Mouse (Mus musculus): ENCODE results near the gene Smcp. TPM values are rescaled to one million over a fixed set of nuclear protein-coding genes. Genes with fewer than 3 reads are reported as not detected.

Smcp gene
- polyA plus RNA-seq, 1 experiment: not detected

DNA sequence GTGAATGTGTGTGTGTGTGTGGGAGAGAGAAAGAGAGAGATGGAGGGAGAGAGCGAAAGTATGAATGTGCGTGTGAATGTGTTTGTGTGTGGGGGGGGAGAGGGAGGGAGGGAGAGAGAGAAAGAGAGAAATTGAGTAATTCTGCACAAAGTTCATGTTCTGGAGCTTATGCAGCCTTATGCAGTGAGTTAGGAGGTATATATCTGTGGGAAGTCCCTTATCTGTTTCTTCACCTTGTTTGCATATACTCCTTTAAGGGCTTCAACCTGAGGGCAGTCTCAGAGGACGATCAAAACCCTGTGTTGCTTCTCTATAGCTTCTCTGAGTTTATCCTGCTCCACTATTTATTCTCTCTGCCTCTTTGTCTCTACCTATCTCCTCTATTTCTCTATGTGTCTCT lies 1.6 kb downstream of the Smcp start:
- no peak overlapping the region for H3K4me3 ChIP-seq (ENCODE audit: insufficient read depth, low read length)
- TF ChIP-seq POLR2A (IDR thresholded peaks at IDR 0.05; ENCODE audit: extremely low read depth, insufficient read depth, low read length): no peak
- TF ChIP-seq CTCF (IDR thresholded peaks at IDR 0.05; ENCODE audit: extremely low read depth, insufficient read depth, low read length): no peak
- H3K4me1 ChIP-seq (ENCODE audit: control insufficient read depth, insufficient read depth, low read length): no peaks in the 10 kb centered on the region
- H3K27ac ChIP-seq (ENCODE audit: insufficient read depth, low read length): no peak overlapping the region

DNA sequence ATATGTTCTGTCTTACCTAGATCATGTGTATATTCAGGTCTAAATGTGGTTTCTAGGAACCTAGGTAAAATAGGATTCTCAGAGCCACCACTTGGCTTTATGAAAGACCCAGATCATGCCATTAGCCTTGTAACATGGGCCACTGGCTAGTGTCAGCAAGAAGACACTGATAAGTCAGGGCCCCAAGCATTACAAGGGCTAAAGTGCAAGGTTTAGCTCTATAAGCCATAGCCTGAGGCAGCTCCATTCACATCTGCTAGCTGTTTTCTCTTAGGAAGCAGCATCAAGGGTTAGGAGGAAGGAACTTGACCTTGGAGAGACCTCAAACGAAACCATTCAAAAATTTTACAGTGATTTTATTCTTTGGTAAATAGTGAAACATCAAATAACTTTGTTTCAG lies 3.7 kb downstream of the Smcp start:
- Histone ChIP-seq H3K27ac (ENCODE audit: insufficient read depth, low read length) (no peak overlapping the region), H3K4me1 (ENCODE audit: control insufficient read depth, insufficient read depth, low read length) (no peaks in the 10 kb centered on the region), H3K4me3 (ENCODE audit: insufficient read depth, low read length) (no peak overlapping the region)
- TF ChIP-seq POLR2A (IDR thresholded peaks at IDR 0.05; ENCODE audit: extremely low read depth, insufficient read depth, low read length) (no peak), CTCF (IDR thresholded peaks at IDR 0.05; ENCODE audit: extremely low read depth, insufficient read depth, low read length) (no peak)

DNA sequence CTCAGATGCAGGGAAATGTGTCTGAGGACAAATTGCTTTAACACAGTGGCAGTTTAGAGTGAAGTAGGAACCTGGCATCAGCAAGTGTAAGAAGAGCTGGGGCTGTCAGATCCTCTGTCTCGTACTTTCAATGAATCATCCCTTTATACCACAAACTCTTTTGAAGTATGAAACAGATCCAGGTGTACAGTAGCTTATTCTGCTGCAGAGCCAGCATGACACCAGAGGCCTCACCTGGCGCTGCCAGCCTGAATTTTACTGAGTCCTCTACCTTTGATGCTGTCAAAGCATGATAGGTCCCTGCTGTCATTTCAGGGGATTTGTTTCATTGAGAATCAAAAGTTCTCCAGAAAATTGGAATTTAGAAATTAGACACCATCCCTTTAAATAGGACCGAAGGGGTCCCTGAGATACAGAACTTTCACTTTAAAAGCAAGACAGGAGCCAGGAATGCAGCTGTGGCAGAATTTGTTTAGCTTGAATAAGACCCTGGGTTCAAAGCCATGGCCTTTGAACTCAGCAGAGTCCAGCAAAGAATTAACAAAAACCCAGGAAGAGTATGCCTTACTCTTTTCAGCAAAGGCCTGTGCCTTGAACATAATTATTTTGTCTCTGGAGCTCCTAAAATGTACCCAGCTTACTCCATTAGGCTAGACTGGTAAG lies 5.5 kb downstream of the Smcp start:
- Histone ChIP-seq H3K27ac (ENCODE audit: insufficient read depth, low read length) (no peak overlapping the region), H3K4me1 (ENCODE audit: control insufficient read depth, insufficient read depth, low read length) (no peaks in the 10 kb centered on the region), H3K4me3 (ENCODE audit: insufficient read depth, low read length) (no peak overlapping the region)
- no peak for TF ChIP-seq POLR2A (IDR thresholded peaks at IDR 0.05; ENCODE audit: extremely low read depth, insufficient read depth, low read length)
- no peak for TF ChIP-seq CTCF (IDR thresholded peaks at IDR 0.05; ENCODE audit: extremely low read depth, insufficient read depth, low read length)

DNA sequence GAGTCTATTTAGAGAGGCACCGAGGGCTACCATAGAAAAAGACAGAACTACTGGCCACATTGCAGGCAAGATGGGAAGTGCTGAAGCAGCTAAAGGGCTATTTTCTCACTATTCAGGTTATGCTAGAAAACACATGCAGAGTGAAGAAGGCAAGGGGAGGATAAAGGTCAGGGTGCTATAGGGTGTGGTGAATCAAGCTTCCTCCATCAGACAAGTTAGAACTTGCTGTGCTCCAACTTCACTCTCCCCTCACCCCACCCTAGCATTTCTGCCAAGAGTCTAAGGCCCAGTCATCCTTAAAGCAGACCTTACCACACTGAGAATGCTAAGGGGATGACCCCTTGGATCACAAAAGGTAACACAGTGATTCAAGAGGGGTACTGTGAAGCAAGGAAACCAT lies 9.3 kb downstream of the Smcp start:
- no peaks in the 10 kb centered on the region for H3K4me1 ChIP-seq (ENCODE audit: control insufficient read depth, insufficient read depth, low read length)
- H3K4me3 ChIP-seq (ENCODE audit: insufficient read depth, low read length): no peak overlapping the region
- no peak for TF ChIP-seq POLR2A (IDR thresholded peaks at IDR 0.05; ENCODE audit: extremely low read depth, insufficient read depth, low read length)
- no peak for TF ChIP-seq CTCF (IDR thresholded peaks at IDR 0.05; ENCODE audit: extremely low read depth, insufficient read depth, low read length)
- H3K27ac ChIP-seq (ENCODE audit: insufficient read depth, low read length): no peak overlapping the region

DNA sequence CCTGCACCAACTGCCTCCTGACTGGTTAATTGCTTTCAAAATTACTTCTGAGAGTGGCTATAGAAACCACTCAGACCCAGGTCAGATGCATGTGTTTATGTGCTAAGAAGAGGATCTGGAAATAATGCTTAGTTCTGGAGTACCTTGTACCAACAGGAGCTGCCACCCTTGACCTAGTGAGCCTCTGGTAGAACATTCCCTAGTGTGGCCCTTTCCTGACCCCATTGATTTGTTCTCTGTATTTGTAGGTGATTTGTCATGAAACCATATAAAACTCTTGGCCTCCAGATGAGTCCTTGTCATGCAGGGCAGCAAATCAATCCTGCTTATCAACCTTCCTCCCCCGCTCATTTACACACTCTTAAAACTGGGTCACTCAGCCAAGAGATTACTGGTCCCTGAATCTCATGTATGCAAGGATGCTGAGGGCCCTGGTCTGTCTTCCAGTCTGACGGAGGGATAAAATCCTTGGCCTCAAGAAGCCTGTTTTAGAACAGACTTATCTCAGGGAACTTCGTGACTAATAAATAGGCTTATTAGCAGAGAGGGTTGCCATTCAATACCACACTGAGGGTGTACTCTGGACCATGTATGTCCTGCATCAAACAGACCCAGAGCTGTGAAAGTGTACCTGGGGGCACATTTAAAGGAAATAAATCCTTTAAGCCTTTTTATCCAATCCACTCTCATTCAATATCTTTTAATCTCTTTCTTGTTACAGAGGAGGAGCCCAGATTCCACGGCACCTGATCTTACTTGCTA lies 10.0 kb downstream of the Smcp start:
- TF ChIP-seq CTCF (IDR thresholded peaks at IDR 0.05; ENCODE audit: extremely low read depth, insufficient read depth, low read length): no peak
- no peak for TF ChIP-seq POLR2A (IDR thresholded peaks at IDR 0.05; ENCODE audit: extremely low read depth, insufficient read depth, low read length)
- no peak overlapping the region for H3K4me3 ChIP-seq (ENCODE audit: insufficient read depth, low read length)

DNA sequence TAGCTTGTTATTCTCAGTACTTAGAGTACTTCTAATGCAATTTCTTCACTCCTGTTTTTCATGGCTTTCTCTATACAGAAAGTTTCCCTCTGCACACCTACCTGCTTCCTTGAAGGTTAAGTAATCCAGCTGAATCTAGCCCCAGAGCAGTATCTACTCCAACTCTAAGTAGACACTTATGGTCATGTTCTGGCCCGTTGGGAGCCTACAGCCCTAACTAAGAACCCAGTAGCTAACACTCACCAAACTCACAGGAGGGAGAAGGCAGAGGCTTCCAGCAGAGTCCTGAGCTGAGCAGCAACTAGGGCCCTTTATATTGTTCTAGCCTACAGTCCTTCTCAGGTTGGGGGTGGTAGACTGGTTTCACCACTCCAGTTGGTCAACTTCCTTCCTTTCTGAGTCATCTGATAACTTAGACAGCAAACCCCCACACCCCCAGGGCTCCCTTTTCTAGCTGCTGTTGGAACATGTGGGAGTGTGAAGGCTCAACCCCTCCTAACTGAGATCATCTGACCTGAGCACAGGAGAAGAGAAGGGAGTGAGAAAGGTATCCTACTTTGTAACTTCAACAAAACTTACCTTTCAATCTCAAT lies 15.3 kb downstream of the Smcp start, which contains the start of gene Ivl:
Gene Ivl, minus strand, starts transcription at position 287 of the 593 bp plus-strand sequence.
- TF ChIP-seq POLR2A (IDR thresholded peaks at IDR 0.05; ENCODE audit: extremely low read depth, insufficient read depth, low read length): no peak
- no peak for TF ChIP-seq CTCF (IDR thresholded peaks at IDR 0.05; ENCODE audit: extremely low read depth, insufficient read depth, low read length)
- Histone ChIP-seq H3K27ac (ENCODE audit: insufficient read depth, low read length) (no peak within 1 kb of the TSS), H3K4me1 (ENCODE audit: control insufficient read depth, insufficient read depth, low read length) (no peaks in the 10 kb centered on the region), H3K4me3 (ENCODE audit: insufficient read depth, low read length) (no peak within 1 kb of the TSS)

More for the DNA sequence above, 10.0 kb downstream of the Smcp start:
- no peaks in the 10 kb centered on the region for H3K4me1 ChIP-seq (ENCODE audit: control insufficient read depth, insufficient read depth, low read length)
- no peak overlapping the region for H3K27ac ChIP-seq (ENCODE audit: insufficient read depth, low read length)

DNA sequence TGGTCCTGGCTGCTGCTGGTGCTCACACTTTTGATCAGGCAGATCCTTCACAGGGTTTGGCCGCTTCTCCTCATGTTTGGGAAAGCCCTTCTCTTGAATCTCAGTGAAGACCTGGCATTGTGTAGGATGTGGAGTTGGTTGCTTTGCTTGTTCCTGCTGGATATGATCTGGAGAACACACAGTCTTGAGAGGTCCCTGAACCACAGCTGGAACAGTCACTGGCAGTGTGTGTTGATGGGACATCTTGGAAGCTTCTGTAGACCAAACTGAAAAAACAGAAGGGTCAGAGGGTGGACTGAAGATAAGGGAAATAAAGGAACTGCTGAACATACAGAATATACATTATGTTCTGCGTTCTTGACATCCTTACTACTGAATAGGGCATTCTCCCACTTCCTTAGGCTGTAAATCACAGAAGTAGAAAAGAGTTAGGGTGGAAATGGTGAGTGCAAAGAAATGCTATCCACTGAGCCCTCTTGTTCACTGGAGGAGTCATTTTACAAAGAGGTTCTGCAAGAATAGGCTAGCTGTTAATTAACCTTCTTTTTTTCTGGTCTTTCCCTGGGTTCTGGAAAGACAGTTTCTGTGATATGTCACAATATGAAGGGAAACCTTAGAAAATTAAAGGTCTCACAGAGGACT lies 16.2 kb downstream of the Smcp start:
- TF ChIP-seq POLR2A (IDR thresholded peaks at IDR 0.05; ENCODE audit: extremely low read depth, insufficient read depth, low read length): no peak
- TF ChIP-seq CTCF (IDR thresholded peaks at IDR 0.05; ENCODE audit: extremely low read depth, insufficient read depth, low read length): no peak
- H3K27ac ChIP-seq (ENCODE audit: insufficient read depth, low read length): no peak overlapping the region
- H3K4me1 ChIP-seq (ENCODE audit: control insufficient read depth, insufficient read depth, low read length): no peaks in the 10 kb centered on the region
- no peak overlapping the region for H3K4me3 ChIP-seq (ENCODE audit: insufficient read depth, low read length)

DNA sequence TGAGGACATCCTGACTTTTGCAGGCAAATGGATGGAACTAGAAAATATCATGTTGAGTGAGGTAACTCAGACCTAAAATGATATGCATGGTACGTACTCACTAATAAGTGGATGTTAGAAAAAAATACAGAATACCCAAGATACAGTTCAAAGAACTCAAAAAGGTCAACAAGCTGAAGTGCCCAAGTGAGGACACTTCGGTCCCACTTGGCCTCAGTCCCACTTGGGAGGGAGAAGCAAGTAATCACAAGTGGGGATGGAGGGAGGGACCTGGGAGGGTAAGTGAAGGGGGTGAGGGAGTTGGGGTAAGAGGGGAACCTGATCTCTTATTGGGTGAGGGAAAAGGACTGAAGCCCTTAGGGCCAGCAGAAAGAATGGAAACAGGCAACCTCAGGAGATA lies 20.0 kb downstream of the Smcp start:
- Histone ChIP-seq H3K4me1 (ENCODE audit: control insufficient read depth, insufficient read depth, low read length) (no peaks in the 10 kb centered on the region), H3K4me3 (ENCODE audit: insufficient read depth, low read length) (no peak overlapping the region), H3K27ac (ENCODE audit: insufficient read depth, low read length) (no peak overlapping the region)
- TF ChIP-seq CTCF (IDR thresholded peaks at IDR 0.05; ENCODE audit: extremely low read depth, insufficient read depth, low read length): no peak
- TF ChIP-seq POLR2A (IDR thresholded peaks at IDR 0.05; ENCODE audit: extremely low read depth, insufficient read depth, low read length): no peak

DNA sequence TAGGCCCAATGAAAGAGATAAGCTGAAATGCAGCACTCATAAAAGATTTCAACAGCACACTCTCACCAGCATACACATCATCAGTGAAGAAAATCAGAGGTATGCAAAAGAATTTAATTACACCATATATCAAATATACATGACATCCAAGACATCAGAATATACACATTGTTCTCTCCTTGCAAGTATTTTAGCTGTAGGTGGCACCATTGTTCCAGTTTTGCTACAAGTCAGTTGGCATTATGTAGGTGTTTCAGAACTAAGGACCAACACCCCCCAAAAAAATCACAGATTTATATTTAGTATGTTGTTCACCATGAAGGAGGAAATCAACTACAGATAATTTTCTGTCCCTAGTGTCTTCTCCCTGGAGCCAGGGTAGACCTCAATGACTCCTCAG lies 23.4 kb downstream of the Smcp start:
- no peak for TF ChIP-seq POLR2A (IDR thresholded peaks at IDR 0.05; ENCODE audit: extremely low read depth, insufficient read depth, low read length)
- no peak for TF ChIP-seq CTCF (IDR thresholded peaks at IDR 0.05; ENCODE audit: extremely low read depth, insufficient read depth, low read length)
- no peak overlapping the region for H3K27ac ChIP-seq (ENCODE audit: insufficient read depth, low read length)
- H3K4me1 ChIP-seq (ENCODE audit: control insufficient read depth, insufficient read depth, low read length): no peaks in the 10 kb centered on the region
- no peak overlapping the region for H3K4me3 ChIP-seq (ENCODE audit: insufficient read depth, low read length)
